Mouse (Mus musculus) kidney, adult 2 months (tissue): ENCODE measurements around the gene Olfr1226.

Source experiments
- CTCF ChIP-seq: fragments of 200-500 bp; conservative IDR thresholded peaks from 2 replicates; pipeline ENCODE4 v1.5.1; 2011; ENCODE audit warnings: low read depth, mild to moderate bottlenecking, control low read depth, low read length, moderate library complexity, mixed read lengths; ENCODE audit not compliant: insufficient read depth, insufficient read length
- POLR2A ChIP-seq: fragments of 200-500 bp; IDR thresholded peaks from one replicate; pipeline ENCODE4 v1.6.1; 2011; ENCODE audit warnings: low read depth, low read length, control low read depth

GRCm38 (mm10) chr2:89196325-89196982 lies 3.4 kb downstream of the Olfr1226 start:
- TF ChIP-seq POLR2A = no peak
- no peak for TF ChIP-seq CTCF
